Mouse (Mus musculus) bone marrow macrophage, adult 2 months (primary cell): ENCODE measurements around the gene Agxt.

Experiments
- CTCF ChIP-seq: IDR thresholded peaks from 2 replicates; pipeline ENCODE4 v1.5.1; 2012; ENCODE audit warnings: low read depth, mild to moderate bottlenecking, low read length, moderate library complexity
- POLR2A ChIP-seq: IDR thresholded peaks from 2 replicates; pipeline ENCODE4 v1.6.1; 2012; ENCODE audit warnings: mild to moderate bottlenecking, low read depth, low read length, borderline replicate concordance

DNA sequence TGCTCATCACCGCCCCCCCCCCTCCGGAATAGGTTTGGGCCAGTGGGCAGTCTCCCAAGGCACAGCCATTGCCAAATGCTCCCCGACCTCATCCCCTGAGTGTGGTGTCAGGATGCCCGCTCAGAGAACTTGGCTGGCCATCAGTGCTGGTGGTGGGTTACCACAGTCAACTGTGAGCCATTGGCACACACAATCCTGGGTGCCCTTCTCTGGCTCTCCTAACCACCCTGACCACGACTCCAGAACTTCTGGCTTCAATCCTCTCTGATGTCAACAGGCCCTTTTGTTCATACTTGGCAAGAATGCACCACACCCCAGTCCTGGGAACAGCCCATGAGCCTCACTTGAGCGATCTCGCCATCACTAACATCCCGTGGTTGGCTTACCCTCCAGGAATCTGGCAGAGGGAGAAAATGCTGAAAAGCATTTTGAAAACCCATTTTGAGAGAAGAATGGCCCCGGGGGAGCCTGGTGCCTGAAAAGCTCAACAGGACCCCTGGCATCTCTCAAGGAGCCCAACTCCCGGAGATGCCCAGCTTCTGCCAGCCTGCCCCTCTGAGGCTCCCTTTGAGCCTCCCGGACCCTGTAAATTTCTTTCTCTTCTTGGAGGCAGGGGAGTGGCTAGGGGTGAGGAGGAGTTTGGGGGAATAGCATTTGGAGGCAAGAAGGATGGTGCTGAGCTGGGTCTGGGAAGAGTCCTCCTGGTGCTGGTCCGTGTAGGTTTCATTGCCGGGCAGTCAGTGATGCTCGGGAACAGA lies 49.2 kb downstream of the Agxt start:
- TF ChIP-seq CTCF (no peak), POLR2A (no peak)
